Mouse (Mus musculus): ENCODE measurements around the gene Ptpra.
A peak's percentile ranks its signal among the peaks of the same experiment; 100 is the strongest.

Ptpra gene

GRCm38 (mm10) chr2:130449794-130450433 lies at the start of gene Ptpra:
Gene Ptpra (plus strand): TSS chr2:130450278.
- DNase-seq (ENCODE audit: low spot score in 2 of 2), result peak; percentile 82 to 92

- no peak for DNase-seq (ENCODE audit: low spot score in 2 of 2)
Measured at GRCm38 (mm10) chr2:130401891-130402290, 48.2 kb upstream of the Ptpra start.

GRCm38 (mm10) chr2:130404939-130405338 lies 45.1 kb upstream of the Ptpra start, which contains the start of the genes Gm28372 and 1700020A23Rik:
Gene Gm28372 (plus strand): TSS chr2:130405239.
Gene 1700020A23Rik (plus strand): TSS chr2:130405259.
- DNase-seq (ENCODE audit: low spot score in 2 of 2), result no peak

GRCm38 (mm10) chr2:130406178-130406577 lies 43.9 kb upstream of the Ptpra start, which contains the start of gene Tmem239:
Gene Tmem239 (plus strand): TSS chr2:130406478.
- DNase-seq (ENCODE audit: low spot score in 2 of 2), result no peak

- DNase-seq (ENCODE audit: low spot score in 2 of 2), result peak in 1 of 2 experiments; percentile 37
Measured at GRCm38 (mm10) chr2:130408194-130408593, 41.9 kb upstream of the Ptpra start.

- peak; percentile 82 to 87 for DNase-seq (ENCODE audit: low spot score in 2 of 2)
Measured at GRCm38 (mm10) chr2:130411558-130412495, 38.3 kb upstream of the Ptpra start.

GRCm38 (mm10) chr2:130412775-130413174 lies 37.3 kb upstream of the Ptpra start:
- DNase-seq (ENCODE audit: low spot score in 2 of 2), result no peak

- DNase-seq (ENCODE audit: low spot score in 2 of 2), result no peak
Measured at GRCm38 (mm10) chr2:130414094-130414856, 35.8 kb upstream of the Ptpra start.

GRCm38 (mm10) chr2:130421781-130422620 lies 28.1 kb upstream of the Ptpra start:
- no peak for DNase-seq (ENCODE audit: low spot score in 2 of 2)

- peak; percentile 65 to 87 for DNase-seq (ENCODE audit: low spot score in 2 of 2)
Measured at GRCm38 (mm10) chr2:130423397-130424125, 26.5 kb upstream of the Ptpra start.

- DNase-seq (ENCODE audit: low spot score in 2 of 2), result peak; percentile 85 to 90
Measured at GRCm38 (mm10) chr2:130424126-130424853, 25.8 kb upstream of the Ptpra start, which contains the start of the genes Vps16 and Pced1a. Gene Vps16 (plus strand): TSS chr2:130424339. Gene Pced1a (minus strand): TSS chr2:130424701.

GRCm38 (mm10) chr2:130425112-130425511 lies 25.0 kb upstream of the Ptpra start:
- no peak for DNase-seq (ENCODE audit: low spot score in 2 of 2)

- no peak for DNase-seq (ENCODE audit: low spot score in 2 of 2)
Measured at GRCm38 (mm10) chr2:130429851-130430250, 20.2 kb upstream of the Ptpra start.

GRCm38 (mm10) chr2:130430484-130430883 lies 19.6 kb upstream of the Ptpra start:
- no peak for DNase-seq (ENCODE audit: low spot score in 2 of 2)

- no peak for DNase-seq (ENCODE audit: low spot score in 2 of 2)
Measured at GRCm38 (mm10) chr2:130432157-130432556, 17.9 kb upstream of the Ptpra start.

GRCm38 (mm10) chr2:130433152-130433551 lies 16.9 kb upstream of the Ptpra start:
- DNase-seq (ENCODE audit: low spot score in 2 of 2), result peak in 1 of 2 experiments; percentile 49

GRCm38 (mm10) chr2:130436769-130437168 lies 13.3 kb upstream of the Ptpra start:
- no peak for DNase-seq (ENCODE audit: low spot score in 2 of 2)

- DNase-seq (ENCODE audit: low spot score in 2 of 2), result no peak
Measured at GRCm38 (mm10) chr2:130438861-130439260, 11.2 kb upstream of the Ptpra start.

GRCm38 (mm10) chr2:130439840-130440480 lies 10.1 kb upstream of the Ptpra start:
- DNase-seq (ENCODE audit: low spot score in 2 of 2), result no peak

All from cerebellum, postnatal 4 days (tissue).